Mouse (Mus musculus) brain, embryonic 14.5 days (tissue): ENCODE data around the gene Nrap.

Source experiments
- CTCF ChIP-seq: fragments of 200-500 bp; IDR thresholded peaks from 2 replicates; pipeline ENCODE4 v1.5.1; 2012; ENCODE audit warnings: inconsistent platforms, mild to moderate bottlenecking, moderate library complexity, borderline replicate concordance; ENCODE audit not compliant: insufficient read depth, insufficient read length; ENCODE audit errors: extremely low read depth
- POLR2A ChIP-seq: fragments of 200-500 bp; IDR thresholded peaks from 2 replicates; pipeline ENCODE4 v1.6.1; 2012; ENCODE audit warnings: mild to moderate bottlenecking, inconsistent platforms, borderline replicate concordance; ENCODE audit not compliant: poor library complexity, insufficient read depth, insufficient read length, severe bottlenecking; ENCODE audit errors: extremely low read depth

DNA sequence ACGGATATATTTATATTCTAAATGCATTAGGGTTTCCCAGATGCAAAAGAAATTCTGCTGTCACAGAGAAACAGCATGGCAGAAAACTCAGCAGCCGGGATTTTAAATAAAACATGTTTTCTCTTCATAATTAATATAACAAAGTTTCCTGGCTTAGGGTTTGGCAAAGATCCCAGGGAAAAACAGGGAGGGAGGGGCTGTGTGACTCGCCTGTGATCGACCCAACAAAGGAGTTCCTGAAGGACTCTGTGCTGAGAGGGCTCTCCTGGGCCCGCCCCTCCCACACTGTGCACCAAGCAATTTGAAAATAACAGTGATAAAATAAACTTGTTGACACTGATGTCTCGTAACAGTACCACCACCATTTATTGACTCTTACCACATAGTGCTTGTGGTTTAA, 97.9 kb downstream of the Nrap start:
- TF ChIP-seq CTCF: no peak
- no peak for TF ChIP-seq POLR2A
